Mouse (Mus musculus): ENCODE data around the gene Kmo. TPM values are rescaled to one million over a fixed set of nuclear protein-coding genes. Genes with fewer than 3 reads are reported as not detected.

The Kmo gene
- not detected for total RNA-seq (2021)
- long read RNA-seq, experiment 1, partial matches to known transcripts, result 0 of 2 reads
- long read RNA-seq, experiment 1, other reads (novel, unspliced or antisense), result 2 of 2 reads
- long read RNA-seq, experiment 2, partial matches to known transcripts, result 0 of 5 reads
- long read RNA-seq, experiment 2, other reads (novel, unspliced or antisense), result 4 of 5 reads

DNA sequence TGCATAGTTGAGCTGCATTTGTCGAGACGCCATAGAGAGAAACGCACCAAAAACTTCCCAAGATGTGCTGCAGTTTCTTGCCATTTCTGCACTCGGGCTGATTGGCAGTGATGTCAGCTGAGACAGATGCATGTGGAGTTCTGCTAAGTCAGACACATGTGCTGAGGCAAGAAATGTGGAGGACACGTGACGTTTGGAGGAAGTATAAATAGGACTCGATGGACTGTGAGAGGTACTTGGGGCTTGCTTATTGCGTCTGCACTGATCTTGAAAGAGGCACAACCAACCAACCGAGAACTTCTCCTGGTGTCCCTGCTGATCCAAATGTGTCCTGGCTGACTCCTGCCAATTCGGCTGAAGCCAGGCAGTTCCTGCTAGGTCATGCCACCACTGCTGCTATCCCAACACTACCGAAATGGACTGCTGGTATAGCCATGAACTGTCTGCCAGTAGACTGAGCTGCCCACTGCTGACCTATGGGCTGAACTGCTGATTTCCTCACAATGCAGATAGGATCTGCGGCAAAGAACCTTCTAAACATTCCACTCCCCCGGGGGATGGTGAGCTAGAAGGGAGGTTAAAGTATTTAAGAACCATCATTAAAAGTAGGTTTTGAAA lies at the start of gene Kmo:
Kmo (plus strand) TSS at position 568 of the 618 bp plus-strand sequence.
- DNase-seq (ENCODE audit: low spot score in 2 of 2), result no peak
- intact Hi-C loops (cut with DNase I), result no loop called here

DNA sequence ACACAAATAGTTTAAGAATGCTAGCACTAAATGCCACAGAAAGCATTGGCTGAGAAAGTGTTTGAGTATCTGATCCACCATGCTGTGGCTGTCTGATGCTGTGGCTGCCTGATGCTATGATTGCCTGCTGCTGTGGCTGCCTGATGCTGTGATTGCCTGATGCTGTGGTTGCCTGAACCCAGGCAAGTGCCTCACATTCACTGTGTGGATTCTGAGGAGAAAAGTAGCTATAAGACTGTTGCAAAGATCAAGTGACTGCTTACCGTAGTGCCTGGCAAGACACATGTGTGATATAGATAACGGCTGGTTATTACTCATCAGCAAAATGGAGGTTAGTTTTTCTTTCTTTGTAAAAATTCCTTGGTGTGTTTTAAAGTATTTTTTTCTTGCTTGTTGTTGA lies 46.1 kb upstream of the Kmo start:
- DNase-seq (ENCODE audit: low spot score in 2 of 2), result no peak
- intact Hi-C loops (cut with DNase I), result no loop called here

DNA sequence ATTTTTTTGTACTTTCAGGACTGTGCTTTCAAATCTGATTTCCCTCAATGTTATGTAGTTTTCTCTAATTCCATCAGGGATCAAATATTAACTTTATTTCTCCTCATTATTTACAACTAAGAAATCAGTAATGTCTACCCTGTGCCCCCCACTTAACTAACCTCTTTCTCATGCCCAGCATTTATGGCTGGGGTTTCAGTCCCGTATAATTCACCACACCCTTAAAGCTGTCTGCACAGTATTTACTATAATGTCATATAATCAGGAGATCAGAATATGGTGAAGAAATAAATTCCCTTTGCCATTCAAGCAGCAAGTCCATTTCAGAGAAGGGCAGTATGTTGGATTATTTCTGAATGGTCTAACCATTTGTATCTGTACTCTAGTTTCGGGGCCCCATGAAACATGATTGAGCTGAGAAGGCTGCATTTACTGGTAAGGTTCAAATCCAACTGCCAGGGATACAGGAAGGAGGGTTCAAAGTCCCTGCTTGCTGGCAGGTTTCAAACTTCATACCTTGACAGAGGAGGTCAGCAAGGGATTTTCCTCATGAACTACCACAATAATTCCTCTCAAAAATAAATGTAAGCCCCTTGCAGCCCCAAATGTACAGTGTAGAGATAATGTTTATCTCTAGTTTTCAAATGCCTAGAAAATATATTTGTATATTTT lies 41.6 kb upstream of the Kmo start:
- intact Hi-C loops (cut with DNase I), result no loop called here

DNA sequence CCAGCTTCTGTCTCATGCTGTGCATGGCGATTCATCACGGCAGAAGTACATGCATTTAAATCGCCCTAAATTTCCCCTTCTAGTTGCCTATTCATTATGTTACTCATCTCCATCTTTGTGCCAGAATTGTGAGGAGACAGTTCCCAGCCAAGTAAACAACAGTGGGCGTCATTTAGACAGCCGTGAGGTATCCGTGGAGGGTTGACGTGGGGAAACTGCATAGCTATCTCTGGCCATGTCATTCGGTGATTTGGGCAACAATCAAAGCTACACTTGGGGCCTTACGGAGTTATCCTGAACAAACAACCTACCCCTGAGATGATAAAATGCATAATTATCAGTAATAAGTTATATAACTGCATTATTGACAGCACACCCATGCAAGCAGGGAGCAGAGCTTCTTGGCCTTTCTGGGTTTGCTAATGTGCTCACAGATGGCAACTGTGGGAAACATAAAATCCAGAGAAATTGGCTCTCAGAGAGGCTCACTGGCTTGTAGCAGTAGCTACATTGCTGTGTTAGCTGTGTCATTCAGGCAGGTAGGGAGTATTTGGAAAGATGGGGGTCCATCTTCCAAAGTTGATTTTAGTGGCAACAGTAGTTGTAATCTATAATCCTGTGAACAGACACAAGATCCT lies 40.5 kb upstream of the Kmo start:
- peak; percentile 12 to 35 for DNase-seq (ENCODE audit: low spot score in 2 of 2)
- intact Hi-C loops (cut with DNase I), result no loop called here

More for the DNA sequence above, 41.6 kb upstream of the Kmo start:
- DNase-seq (ENCODE audit: low spot score in 2 of 2), result no peak

DNA sequence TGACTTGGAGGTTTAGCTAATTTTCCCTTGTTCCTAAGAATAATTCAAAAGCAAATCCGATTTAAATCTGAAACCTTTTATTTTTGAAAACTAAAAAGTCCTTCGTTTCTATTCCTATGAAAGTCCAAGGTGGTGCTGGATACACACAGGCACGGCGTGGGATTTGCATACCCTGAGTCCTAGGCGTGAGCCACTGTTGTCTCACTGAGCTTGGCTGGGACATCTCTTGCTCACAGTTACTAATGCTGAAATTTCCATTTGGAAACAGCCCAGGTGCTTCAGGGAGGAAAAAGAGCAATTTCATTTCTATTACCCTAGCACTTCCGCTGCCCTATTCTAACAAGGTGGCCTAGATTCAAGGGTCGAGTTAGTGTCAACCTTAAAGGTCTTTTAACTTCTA lies 39.8 kb upstream of the Kmo start:
- DNase-seq (ENCODE audit: low spot score in 2 of 2), result no peak

DNA sequence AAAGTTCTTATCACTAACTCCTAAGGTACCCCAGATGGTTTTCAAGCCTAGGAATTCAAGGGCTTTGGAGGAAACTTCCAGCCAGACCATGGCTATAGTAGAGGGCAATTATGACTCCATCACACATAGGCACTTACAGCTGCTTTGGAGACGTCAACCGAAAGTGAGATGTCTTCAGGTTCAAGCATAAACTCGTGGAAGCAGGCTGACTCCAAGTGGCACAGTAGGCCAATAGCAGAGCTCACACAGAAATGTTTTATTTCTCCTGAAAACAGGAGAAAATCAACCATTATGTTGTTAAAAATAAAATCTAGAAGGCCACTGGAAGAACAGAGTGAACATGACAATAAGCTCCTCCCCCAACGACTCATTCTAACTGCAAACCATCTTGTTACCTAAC lies 37.4 kb upstream of the Kmo start:
- intact Hi-C loops (cut with DNase I), result no loop called here
- no peak for DNase-seq (ENCODE audit: low spot score in 2 of 2)

More for the DNA sequence above, 39.8 kb upstream of the Kmo start:
- intact Hi-C loops (cut with DNase I), result no loop called here

DNA sequence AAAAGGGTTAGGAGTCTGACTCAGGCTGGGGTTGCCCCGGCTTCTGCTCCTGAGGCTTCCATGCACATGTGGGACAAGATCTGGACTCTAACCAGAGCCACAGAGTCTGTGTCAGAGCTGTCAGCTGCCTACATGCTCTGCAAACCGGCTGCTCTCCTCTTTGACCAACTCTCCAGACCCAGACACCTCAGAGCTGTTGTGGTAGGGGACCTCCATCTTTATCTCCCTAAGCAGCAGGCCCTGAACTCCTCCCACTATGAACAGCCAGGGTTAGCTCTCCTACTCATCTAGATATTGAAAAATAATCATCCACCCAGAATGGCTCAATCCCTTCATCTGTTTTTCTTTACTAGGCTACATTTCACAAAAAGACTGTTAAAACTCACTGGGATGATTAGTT lies 34.9 kb upstream of the Kmo start:
- intact Hi-C loops (cut with DNase I), result no loop called here
- no peak for DNase-seq (ENCODE audit: low spot score in 2 of 2)

DNA sequence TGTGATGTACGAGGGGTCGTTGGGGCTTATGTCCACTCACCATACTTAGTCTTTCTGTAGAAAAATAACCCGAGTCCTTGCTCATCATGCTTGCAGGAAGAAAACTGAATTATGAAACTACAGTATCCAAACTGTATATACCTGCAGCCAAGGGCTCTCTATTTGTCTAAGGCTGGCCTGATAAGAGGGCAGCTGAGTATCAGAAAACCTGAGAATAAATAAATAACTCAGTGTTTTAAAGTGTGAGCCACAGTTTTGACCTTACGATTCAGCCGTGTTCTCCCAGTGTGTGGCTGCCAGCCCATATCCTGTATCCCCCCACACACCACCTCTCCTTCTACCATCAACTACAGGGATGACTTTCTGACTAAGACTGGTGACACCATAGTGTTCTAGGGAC lies 33.5 kb upstream of the Kmo start:
- intact Hi-C loops (cut with DNase I), result no loop called here
- DNase-seq (ENCODE audit: low spot score in 2 of 2), result no peak

DNA sequence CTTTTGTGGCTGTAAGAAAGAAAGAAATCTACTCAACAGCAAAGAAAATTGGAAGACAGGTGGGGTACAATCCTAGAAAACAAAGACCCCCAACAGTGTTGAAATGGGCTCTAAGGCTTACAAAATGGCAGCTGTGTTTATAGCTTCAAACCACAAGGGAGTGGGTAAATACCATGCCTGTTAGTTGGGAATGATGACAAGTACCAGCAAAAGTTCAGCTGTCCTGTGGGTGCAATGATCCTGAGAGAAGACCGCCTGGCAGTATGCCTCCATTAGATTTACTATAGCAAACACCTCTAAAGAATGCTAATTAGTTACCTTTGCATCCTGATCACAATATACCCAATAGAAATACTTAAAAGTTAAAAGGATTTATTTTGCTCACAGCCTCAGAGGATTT lies 27.3 kb upstream of the Kmo start:
- intact Hi-C loops (cut with DNase I), result no loop called here

DNA sequence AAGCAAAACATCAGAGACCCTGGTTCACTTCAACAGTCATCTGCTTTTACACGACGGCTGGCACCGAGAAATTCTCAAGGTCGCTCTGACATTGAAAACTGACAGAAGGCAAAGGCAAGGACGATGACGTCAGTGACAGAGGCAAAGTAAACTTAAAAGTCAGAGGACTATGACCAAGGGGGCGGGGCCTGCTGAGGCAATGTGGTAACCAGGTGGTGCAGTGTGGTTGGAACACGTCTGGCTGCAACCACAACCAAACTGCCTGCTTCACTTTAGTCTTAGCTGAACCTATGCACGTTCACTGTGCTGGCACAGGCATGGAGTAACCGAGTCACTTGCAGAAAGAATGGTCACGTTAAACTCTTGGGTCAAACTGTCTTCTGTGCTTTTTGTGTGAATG lies 17.9 kb upstream of the Kmo start:
- DNase-seq (ENCODE audit: low spot score in 2 of 2), result no peak
- intact Hi-C loops (cut with DNase I), result loop anchor here (5.0 kb wide), 1 partner anchor 560 kb away; no protein-coding TSS in a partner anchor

More for the DNA sequence above, 27.3 kb upstream of the Kmo start:
- no peak for DNase-seq (ENCODE audit: low spot score in 2 of 2)

DNA sequence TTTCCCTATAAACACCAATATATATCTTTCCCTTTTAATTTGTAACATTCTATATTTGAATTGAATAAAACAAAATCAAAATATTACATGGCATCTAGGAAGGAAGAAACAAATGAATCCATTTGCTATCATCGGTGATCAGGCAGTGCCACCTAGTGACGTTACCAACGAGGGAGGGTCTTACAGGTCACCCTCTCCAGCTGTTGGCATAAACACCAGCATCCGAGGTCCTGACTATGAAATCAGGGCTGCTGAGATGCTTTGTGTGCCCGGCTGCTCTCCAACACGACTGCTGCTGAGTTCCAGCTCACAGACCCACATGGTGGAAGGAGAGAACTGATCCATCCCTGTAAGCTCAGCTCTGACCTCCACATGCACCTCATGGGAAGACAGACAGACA lies 16.8 kb upstream of the Kmo start:
- intact Hi-C loops (cut with DNase I), result loop anchor here (5.0 kb wide), 1 partner anchor 561 kb away; no protein-coding TSS in a partner anchor
- peak in 1 of 2 experiments; percentile 18 for DNase-seq (ENCODE audit: low spot score in 2 of 2)

DNA sequence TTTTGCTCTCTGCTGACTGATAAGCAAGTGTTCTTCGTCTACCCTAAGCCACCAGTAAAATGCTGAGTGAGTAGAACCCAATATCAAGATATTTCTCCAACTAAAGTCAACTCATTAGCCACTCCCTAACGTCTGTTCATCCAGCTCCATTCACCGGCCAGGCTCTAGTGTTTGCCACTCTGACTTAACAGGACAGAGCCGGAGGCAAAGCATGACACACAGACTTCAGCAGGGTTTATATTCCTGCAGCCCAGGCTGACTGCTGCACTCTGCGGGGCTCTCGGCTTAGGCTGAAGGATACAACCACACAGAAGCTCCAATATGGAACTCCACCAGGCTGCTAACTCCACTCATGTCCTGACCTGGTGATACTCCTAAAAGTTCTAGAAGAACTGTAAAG lies 12.9 kb upstream of the Kmo start:
- intact Hi-C loops (cut with DNase I), result no loop called here
- no peak for DNase-seq (ENCODE audit: low spot score in 2 of 2)

DNA sequence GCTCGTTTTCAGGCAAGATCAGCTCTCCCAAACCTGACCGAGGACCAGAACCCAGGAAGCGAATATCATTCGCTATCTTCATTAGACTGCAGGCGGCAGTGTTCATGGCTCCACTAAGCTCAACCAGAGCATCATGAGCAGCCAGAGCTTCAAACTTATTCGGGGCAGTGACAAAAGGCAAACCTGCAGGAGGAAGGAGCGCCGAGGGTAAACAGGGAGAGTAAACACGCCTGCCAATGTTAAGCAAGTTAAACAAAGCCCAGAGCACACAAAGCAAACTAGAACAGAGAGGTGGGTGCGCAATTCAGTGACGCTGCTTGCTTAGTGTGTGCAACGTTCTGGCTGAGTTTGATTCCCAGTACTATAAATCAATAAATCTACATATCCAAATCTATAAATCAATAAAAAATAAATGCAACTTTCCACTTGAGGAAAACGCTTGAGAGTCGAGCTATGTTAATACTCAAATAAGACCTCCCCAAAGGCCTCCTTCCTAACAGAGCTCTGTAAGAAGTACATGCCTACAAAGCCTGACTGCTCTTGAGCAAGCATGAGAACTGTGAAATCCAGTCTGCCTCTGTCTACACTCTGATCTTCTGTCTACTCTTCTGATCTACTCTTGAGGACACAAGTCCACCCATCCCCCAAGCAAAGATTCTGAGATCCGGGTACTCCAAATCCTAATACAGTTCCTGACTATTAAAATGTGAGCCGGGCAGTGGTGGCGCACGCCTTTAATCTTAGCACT lies 12.2 kb upstream of the Kmo start:
- intact Hi-C loops (cut with DNase I), result no loop called here
- DNase-seq (ENCODE audit: low spot score in 2 of 2), result no peak

DNA sequence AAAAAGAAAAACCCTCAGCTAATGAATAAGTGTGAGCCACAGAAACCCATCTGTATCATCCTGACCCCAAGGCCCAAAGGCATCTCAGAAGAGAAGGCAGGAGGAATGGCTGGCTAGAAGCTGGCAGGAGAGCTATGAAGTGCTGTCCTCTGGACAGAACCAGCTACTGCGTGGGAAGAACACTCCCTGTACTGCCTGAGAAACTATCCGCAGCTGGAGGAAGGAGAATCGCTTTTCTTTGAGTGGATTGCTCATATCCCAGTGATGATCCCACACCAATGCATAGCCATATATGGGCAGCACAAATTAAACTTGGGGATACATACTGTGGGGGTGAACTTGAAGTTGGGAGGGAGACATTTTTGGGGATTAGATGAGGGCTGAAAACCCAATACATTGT lies 11.5 kb upstream of the Kmo start:
- DNase-seq (ENCODE audit: low spot score in 2 of 2), result no peak
- intact Hi-C loops (cut with DNase I), result no loop called here

DNA sequence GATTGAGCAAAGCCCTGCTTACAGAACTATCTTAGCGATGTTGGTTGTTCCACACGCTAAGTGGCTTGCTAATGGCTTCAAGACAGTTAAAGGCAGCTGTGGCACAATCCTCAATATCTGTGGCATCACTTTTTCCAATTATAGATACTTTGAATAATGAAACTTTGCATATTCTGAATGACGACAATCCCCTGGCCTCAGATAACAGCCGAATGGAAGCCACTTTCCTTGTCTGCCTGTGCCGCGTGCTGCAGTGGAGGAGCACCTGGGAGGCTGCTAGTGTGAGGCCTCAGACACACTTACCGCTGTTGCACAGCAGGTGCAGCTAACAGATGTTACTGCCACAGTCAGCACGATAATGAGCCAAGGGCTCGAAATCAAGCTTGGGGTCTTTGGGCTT lies 5.2 kb upstream of the Kmo start:
- DNase-seq (ENCODE audit: low spot score in 2 of 2), result no peak
- intact Hi-C loops (cut with DNase I), result no loop called here

DNA sequence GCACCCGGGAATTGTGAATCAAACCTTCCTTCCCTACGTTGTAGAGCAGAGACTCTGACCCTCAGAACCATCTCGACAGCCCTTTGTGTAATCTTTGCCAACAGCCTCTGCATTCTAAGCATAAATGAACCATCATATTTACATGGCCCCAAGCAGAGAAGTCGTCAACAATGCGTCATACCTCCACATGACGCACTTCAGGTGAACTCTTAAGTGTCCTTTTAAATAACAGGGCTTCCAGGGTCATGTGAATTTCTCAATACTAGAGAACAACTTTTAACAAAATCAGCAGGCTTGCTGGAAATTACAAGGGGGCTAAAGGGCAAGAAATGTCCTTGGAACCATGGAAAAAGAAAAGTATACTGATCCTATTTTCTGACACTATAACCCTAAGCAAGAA lies 3.5 kb downstream of the Kmo start:
- DNase-seq (ENCODE audit: low spot score in 2 of 2), result no peak
- intact Hi-C loops (cut with DNase I), result no loop called here

DNA sequence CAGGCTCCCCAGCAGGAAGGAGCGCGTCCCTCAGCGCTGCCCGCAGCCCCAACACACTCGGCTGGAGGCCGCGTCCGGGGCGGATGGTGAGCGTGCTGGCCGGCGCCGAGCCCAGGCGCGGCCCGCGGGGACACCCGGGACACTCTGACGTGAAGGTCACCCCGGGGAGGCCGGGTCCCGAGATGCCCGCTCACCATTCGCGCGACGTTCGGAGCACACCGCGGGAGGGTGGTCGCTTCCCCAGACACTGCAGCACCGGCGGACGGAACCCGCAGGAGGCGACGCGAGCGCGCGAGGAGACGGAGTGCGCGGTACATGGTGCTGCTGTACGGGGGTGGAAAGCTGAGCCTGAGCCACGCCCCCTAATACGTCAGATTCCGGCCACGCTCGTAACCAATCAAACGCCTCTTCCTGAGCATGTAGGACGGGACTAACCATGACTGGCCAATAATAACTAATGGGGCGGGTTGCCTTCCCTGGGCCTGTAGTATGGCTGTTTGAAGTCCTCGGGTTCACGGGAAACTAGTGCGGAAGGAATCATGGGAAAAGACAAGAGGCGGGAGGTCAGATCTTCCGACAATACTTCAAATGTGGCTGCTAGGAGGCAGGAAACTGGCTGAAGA lies 5.2 kb downstream of the Kmo start, which contains the start of gene Fh1:
Fh1 (minus strand) TSS at position 379 of the 623 bp plus-strand sequence.
- peak; percentile 97 to 98 for DNase-seq (ENCODE audit: low spot score in 2 of 2)
- intact Hi-C loops (cut with DNase I), result loop anchor here (5.0 kb wide), 1 partner anchor 42 kb away; no protein-coding TSS in a partner anchor

DNA sequence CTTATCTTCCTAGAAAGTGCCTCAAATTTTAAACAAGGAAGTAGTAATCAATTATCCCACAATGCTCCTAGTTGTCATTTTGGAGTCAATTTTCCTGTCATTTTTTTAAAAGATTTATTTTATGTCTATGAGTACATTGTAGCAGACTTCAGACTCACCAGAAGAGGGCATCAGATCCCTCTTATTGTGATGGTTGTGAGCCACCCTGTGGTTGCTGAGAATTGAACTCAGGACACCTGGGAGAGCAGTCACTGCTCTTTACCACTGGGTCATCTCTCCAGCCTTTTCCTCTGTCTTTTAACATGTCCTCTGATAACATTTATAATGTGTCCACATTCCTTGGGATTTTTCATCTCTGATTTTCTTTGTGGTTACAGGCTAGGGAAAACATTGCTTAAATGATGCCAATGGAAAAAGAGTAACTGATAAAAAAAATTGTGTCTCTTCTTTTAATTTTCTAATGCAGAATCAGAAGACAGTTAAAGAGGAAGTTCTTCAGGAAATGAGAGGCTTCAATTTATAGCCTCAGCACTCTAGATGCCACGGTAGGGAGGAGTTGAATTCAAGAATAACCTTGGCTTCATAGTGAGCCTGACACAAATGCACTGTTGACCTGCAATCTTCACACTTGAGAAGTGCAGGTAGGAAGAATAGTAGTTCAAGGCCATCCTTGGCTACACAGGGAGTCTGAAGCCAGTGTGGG lies 6.0 kb downstream of the Kmo start:
- peak; percentile 39 to 44 for DNase-seq (ENCODE audit: low spot score in 2 of 2)
- intact Hi-C loops (cut with DNase I), result loop anchor here (2.0 to 5.0 kb wide), 2 partner anchors 41 to 297 kb away; no protein-coding TSS in a partner anchor

All from left cerebral cortex, postnatal 14 days (tissue).